Mouse (Mus musculus) heart, embryonic 10.5 days (tissue): ENCODE measurements around the gene Fgd3. TPM values are rescaled to one million over a fixed set of nuclear protein-coding genes. Genes with fewer than 3 reads are reported as not detected.

Experiments used
- DNase-seq: peaks from one replicate; pipeline ENCODE4 v3.0.0-alpha.2; 2017; ENCODE audit warnings: low spot score
- H3K27ac ChIP-seq: fragments of 300-500 bp; sonication (generic); 2 replicates; pipeline ENCODE4 v1.5.1; 2016; ENCODE audit warnings: mild to moderate bottlenecking
- H3K27me3 ChIP-seq: fragments of 300-500 bp; sonication (generic); 2 replicates; pipeline ENCODE4 v1.6.1; 2016; ENCODE audit warnings: mild to moderate bottlenecking; ENCODE audit not compliant: poor library complexity, insufficient read depth, severe bottlenecking
- H3K36me3 ChIP-seq: fragments of 300-500 bp; sonication (generic); 2 replicates; pipeline ENCODE4 v1.6.1; 2016; ENCODE audit warnings: mild to moderate bottlenecking, moderate library complexity
- H3K4me1 ChIP-seq: fragments of 300-500 bp; sonication (generic); 2 replicates; pipeline ENCODE4 v1.6.1; 2016; ENCODE audit warnings: mild to moderate bottlenecking
- H3K4me3 ChIP-seq: fragments of 300-500 bp; sonication (generic); 2 replicates; pipeline ENCODE4 v1.5.1; 2016; ENCODE audit warnings: mild to moderate bottlenecking, moderate library complexity
- H3K9me3 ChIP-seq: fragments of 300-500 bp; sonication (generic); 2 replicates; pipeline ENCODE4 v1.6.1; 2016; ENCODE audit warnings: mild to moderate bottlenecking, moderate library complexity
- WGBS: fragments of 180-500 bp; shearing (Covaris S2); methylation state at CpG from one replicate; pipeline ENCODE4 v1.1.7; 2016; 5-methylcytosine and 5-hydroxymethylcytosine counted together
- polyA plus RNA-seq: library from polyadenylated mRNA; unstranded; fragments of >200 nt; fragmentation: Nextera tagmentation; extraction: Ambion mirVana; gene quantifications from 2 replicates; pipeline ENCODE4 v1.2.1, GENCODE M21; 2016

The Fgd3 gene
- polyA plus RNA-seq, 1 experiment from 2014 or later = 0.45 TPM

GRCm38 (mm10) chr13:49214454-49214853 is 105.7 kb downstream of the Fgd3 start:
- peak overlapping the region; percentile 91; the same call in 1 of the 2 replicates for H3K4me3 ChIP-seq
- H3K4me1 ChIP-seq = peaks cover 57% of the 10 kb centered on the region
- peaks cover 21% of the 10 kb centered on the region; the same call in 1 of the 2 replicates for H3K27me3 ChIP-seq
- no peaks in the 10 kb centered on the region for H3K36me3 ChIP-seq
- 84% methylated on average over 3 of the region's 3 CpGs for WGBS
- H3K27ac ChIP-seq = no peak overlapping the region
- no peak for DNase-seq
- H3K9me3 ChIP-seq = no peaks in the 10 kb centered on the region

- Histone ChIP-seq H3K4me3 (no peak overlapping the region; the same call in 1 of the 2 replicates), H3K27ac (0 out of 2 replicates have a peak overlapping the region, but pooled peaks have one; percentile 19), H3K27me3 (peaks cover 18% of the 10 kb centered on the region; the same call in 1 of the 2 replicates), H3K4me1 (peaks cover 61% of the 10 kb centered on the region), H3K9me3 (no peaks in the 10 kb centered on the region), H3K36me3 (no peaks in the 10 kb centered on the region)
- no peak for DNase-seq
- WGBS = 69% methylated on average over 4 of the region's 4 CpGs
These were observed 106.6 kb downstream of the Fgd3 start for GRCm38 (mm10) chr13:49213531-49213932.

- H3K9me3 ChIP-seq = no peaks in the 10 kb centered on the region
- 72% methylated on average over 4 of the region's 4 CpGs for WGBS
- H3K36me3 ChIP-seq = peaks cover 1% of the 10 kb centered on the region; the same call in 1 of the 2 replicates
- H3K27ac ChIP-seq = 0 out of 2 replicates have a peak overlapping the region, but pooled peaks have one; percentile 19
- peaks cover 16% of the 10 kb centered on the region; the same call in 1 of the 2 replicates for H3K27me3 ChIP-seq
- peaks cover 61% of the 10 kb centered on the region for H3K4me1 ChIP-seq
- DNase-seq = no peak
- H3K4me3 ChIP-seq = no peak overlapping the region
These were observed 107.2 kb downstream of the Fgd3 start for GRCm38 (mm10) chr13:49212711-49213500.

Other genes with a start within 250 kb of the Fgd3 start
- 0.89 TPM in 2 replicates for gene Wnk2, start 172.3 kb downstream of the Fgd3 start, polyA plus RNA-seq
- gene Ninj1, start 132.8 kb downstream of the Fgd3 start, polyA plus RNA-seq = 51.3 and 55.3 TPM in 2 replicates
- gene Card19, start 104.3 kb downstream of the Fgd3 start, polyA plus RNA-seq = 52.7 and 64.6 TPM in 2 replicates
- 0.41 and 1.1 TPM in 2 replicates for gene Susd3, start 71.6 kb downstream of the Fgd3 start, polyA plus RNA-seq
- gene Bicd2, start 21.3 kb upstream of the Fgd3 start, polyA plus RNA-seq = 37.5 and 46.7 TPM in 2 replicates
- 15.8 and 18.5 TPM in 2 replicates for gene Ippk, start 100.9 kb upstream of the Fgd3 start, polyA plus RNA-seq
- gene Tes3-ps, start 173.0 kb upstream of the Fgd3 start, polyA plus RNA-seq = 0.68 and 0.90 TPM in 2 replicates
- gene Ecm2, start 184.5 kb upstream of the Fgd3 start, polyA plus RNA-seq = 0.63 and 0.84 TPM in 2 replicates
- gene Aspn, start 224.1 kb upstream of the Fgd3 start, polyA plus RNA-seq = 0.21 TPM in 2 replicates